Mouse (Mus musculus): ENCODE data around the gene Gm21209. TPM values are rescaled to one million over a fixed set of nuclear protein-coding genes. Genes with fewer than 3 reads are reported as not detected.
"Not testable (repeated sequence)": the region's sequence is repeated elsewhere in the genome, so short reads cannot be mapped to it uniquely, and the experiment has no call there.

The Gm21209 gene
- polyA plus RNA-seq (2012; rRNA removed): not detected in 2 replicates

DNA sequence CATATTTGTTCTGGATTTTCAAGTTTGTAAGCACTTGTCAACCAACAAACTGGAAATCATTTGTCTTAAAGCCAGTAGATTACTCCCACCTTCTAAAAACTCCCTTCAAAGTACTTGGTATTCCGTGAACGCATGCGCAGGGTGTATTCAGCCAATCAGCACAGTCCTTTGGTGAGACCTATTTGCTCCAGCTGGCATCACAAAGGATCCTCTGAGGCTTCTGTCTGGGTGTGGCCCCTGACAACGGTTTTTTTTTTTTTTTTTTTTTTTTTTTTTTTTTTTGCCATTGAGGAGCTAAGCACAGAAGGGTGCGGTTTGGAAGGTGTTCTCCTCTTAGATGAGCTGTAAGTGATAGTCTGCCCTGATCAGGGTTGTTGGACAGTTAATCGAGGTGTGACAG is at the start of gene Gm21209:
Gene Gm21209 (plus strand): TSS at position 301 of the 400 bp plus-strand sequence.
- not testable (repeated sequence) for H3K27me3 ChIP-seq (ENCODE audit: control insufficient read depth, insufficient read depth, low read length); DNase-seq; H3K4me1 ChIP-seq (replicated peaks; ENCODE audit: control insufficient read depth, insufficient read depth, low read length); H3K36me3 ChIP-seq (ENCODE audit: control insufficient read depth, insufficient read depth, low read length); H3K27ac ChIP-seq (ENCODE audit: control insufficient read depth, insufficient read depth, low read length); H3K4me3 ChIP-seq (ENCODE audit: control insufficient read depth, insufficient read depth, low read length)
- WGBS: no CpG with 5 or more reads among the region's 6 CpGs
